Mouse (Mus musculus) urinary bladder, adult 18-20 months (tissue): ENCODE measurements around the gene Ptprd.

ENCODE experiments used
- DNase-seq, 2 experiments: peaks; one replicate each; pipeline ENCODE4 v3.0.0; 2022; ENCODE audit warnings: low spot score in 2 of 2, mixed read lengths in 2 of 2

The Ptprd gene

GRCm38 (mm10) chr4:76386978-76387824 is 1824.6 kb downstream of the Ptprd start:
- no peak for DNase-seq

GRCm38 (mm10) chr4:76385818-76386217 is 1825.9 kb downstream of the Ptprd start:
- DNase-seq = no peak

- no peak for DNase-seq
These were observed 1831.3 kb downstream of the Ptprd start for GRCm38 (mm10) chr4:76380312-76380917.

- peak; percentile 28 to 43 for DNase-seq
These were observed 1841.5 kb downstream of the Ptprd start for GRCm38 (mm10) chr4:76370041-76370880.

- DNase-seq = no peak
These were observed 1842.7 kb downstream of the Ptprd start for GRCm38 (mm10) chr4:76369101-76369500.

- DNase-seq = no peak
These were observed 1843.5 kb downstream of the Ptprd start for GRCm38 (mm10) chr4:76368291-76368690.

- DNase-seq = no peak
These were observed 1844.5 kb downstream of the Ptprd start for GRCm38 (mm10) chr4:76367285-76367684.

- DNase-seq = no peak
These were observed 1845.9 kb downstream of the Ptprd start for GRCm38 (mm10) chr4:76365871-76366270.

GRCm38 (mm10) chr4:76361546-76361945 is 1850.2 kb downstream of the Ptprd start:
- no peak for DNase-seq

GRCm38 (mm10) chr4:76354167-76354566 is 1857.6 kb downstream of the Ptprd start:
- no peak for DNase-seq

- no peak for DNase-seq
These were observed 1859.3 kb downstream of the Ptprd start for GRCm38 (mm10) chr4:76352468-76352867.

- DNase-seq = no peak
These were observed 1860.4 kb downstream of the Ptprd start for GRCm38 (mm10) chr4:76351201-76351979.

- no peak for DNase-seq
These were observed 1861.4 kb downstream of the Ptprd start for GRCm38 (mm10) chr4:76350241-76350962.

GRCm38 (mm10) chr4:76344059-76344458 is 1867.7 kb downstream of the Ptprd start:
- no peak for DNase-seq

GRCm38 (mm10) chr4:76337926-76338325 is 1873.8 kb downstream of the Ptprd start:
- DNase-seq = no peak

GRCm38 (mm10) chr4:76327346-76327745 is 1884.4 kb downstream of the Ptprd start:
- DNase-seq = no peak

GRCm38 (mm10) chr4:76325646-76326045 is 1886.1 kb downstream of the Ptprd start:
- DNase-seq = no peak

- no peak for DNase-seq
These were observed 1886.8 kb downstream of the Ptprd start for GRCm38 (mm10) chr4:76324928-76325327.

GRCm38 (mm10) chr4:76324509-76324908 is 1887.3 kb downstream of the Ptprd start:
- DNase-seq = no peak

- no peak for DNase-seq
These were observed 1891.9 kb downstream of the Ptprd start for GRCm38 (mm10) chr4:76319874-76320273.

GRCm38 (mm10) chr4:76315977-76316376 is 1895.8 kb downstream of the Ptprd start:
- DNase-seq = no peak
